Mouse (Mus musculus) lung, embryonic 16.5 days (tissue): Measurements from ENCODE around the gene Mis18a. TPM values are rescaled to one million over a fixed set of nuclear protein-coding genes. Genes with fewer than 3 reads are reported as not detected.

Source experiments
- ATAC-seq: fragments of 200-750 bp; cut with Nextera tagmentation; 2 replicates; pipeline ENCODE4 v1.8.0; 2017; ENCODE audit warnings: low read depth, mild to moderate bottlenecking, moderate library complexity
- H3K27ac ChIP-seq: fragments of 300-500 bp; sonication (generic); 2 replicates; pipeline ENCODE4 v1.5.1; 2014; ENCODE audit warnings: mild to moderate bottlenecking, control low read depth, low read length
- H3K27me3 ChIP-seq: fragments of 300-500 bp; sonication (generic); 2 replicates; pipeline ENCODE4 v1.6.1; 2014; ENCODE audit warnings: low read depth, low read length, mixed read lengths; ENCODE audit not compliant: control insufficient read depth, insufficient read depth
- H3K36me3 ChIP-seq: fragments of 300-500 bp; sonication (generic); 2 replicates; pipeline ENCODE4 v1.6.1; 2014; ENCODE audit warnings: low read length; ENCODE audit not compliant: control insufficient read depth, insufficient read depth
- H3K4me1 ChIP-seq: fragments of 300-500 bp; sonication (generic); replicated peaks from 2 replicates; pipeline ENCODE4 v1.6.1; 2014; ENCODE audit warnings: low read length, mixed read lengths; ENCODE audit not compliant: control insufficient read depth, insufficient read depth
- H3K4me2 ChIP-seq: fragments of 300-500 bp; sonication (generic); 2 replicates; pipeline ENCODE4 v1.6.1; 2014; ENCODE audit warnings: low read depth, low read length, control low read depth
- H3K4me3 ChIP-seq: fragments of 300-500 bp; sonication (generic); 2 replicates; pipeline ENCODE4 v1.5.1; 2014; ENCODE audit warnings: mild to moderate bottlenecking, low read length, control low read depth
- H3K9ac ChIP-seq: fragments of 300-500 bp; sonication (generic); 2 replicates; pipeline ENCODE4 v1.6.1; 2014; ENCODE audit warnings: low read length, control low read depth
- H3K9me3 ChIP-seq: fragments of 300-500 bp; sonication (generic); 2 replicates; pipeline ENCODE4 v1.6.1; 2016; ENCODE audit warnings: low read length; ENCODE audit not compliant: control insufficient read depth
- WGBS: fragments of 180-500 bp; shearing (Covaris S2); extraction: QIAGEN DNeasy Blood & Tissue Kit; methylation state at CpG from one replicate; pipeline ENCODE4 v1.1.7; 2014; 5-methylcytosine and 5-hydroxymethylcytosine counted together
- polyA plus RNA-seq: library from polyadenylated mRNA; unstranded; fragments of >200 nt; fragmentation: Nextera tagmentation; extraction: Ambion mirVana; gene quantifications from 2 replicates; pipeline ENCODE4 v1.2.1, GENCODE M21; 2015

The Mis18a gene
- polyA plus RNA-seq, 1 experiment from 2014 or later: 82.1 TPM

DNA sequence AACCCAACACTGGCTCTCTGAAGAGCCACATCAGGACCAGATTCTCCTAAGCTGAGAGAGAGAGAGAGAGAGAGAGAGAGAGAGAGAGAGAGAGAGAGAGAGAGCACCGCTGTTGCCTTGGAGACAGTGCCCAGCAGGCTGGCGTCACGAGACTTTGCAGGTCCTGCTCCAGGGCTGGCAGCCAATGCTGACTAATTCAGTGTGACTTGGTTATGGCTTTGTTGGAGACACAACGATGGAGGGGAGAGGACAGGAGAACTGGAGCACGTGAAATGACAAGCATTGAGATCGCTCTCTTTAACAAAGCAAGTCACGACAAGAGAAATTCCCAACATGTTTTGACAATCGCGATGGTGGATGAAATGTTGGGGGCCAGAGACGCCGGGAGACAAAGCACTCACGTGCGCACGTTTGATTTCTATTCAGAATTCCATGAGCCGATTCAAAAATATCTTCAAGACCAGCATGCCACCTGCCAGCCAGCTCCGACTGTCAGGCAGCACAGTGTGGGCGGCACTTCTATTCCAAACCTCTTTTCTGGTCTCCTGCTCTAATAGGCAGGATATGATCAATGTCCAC lies 17.4 kb downstream of the Mis18a start:
- Histone ChIP-seq H3K4me1 (peaks cover 19% of the 10 kb centered on the region), H3K27ac (peak overlapping the region; percentile 41), H3K27me3 (no peaks in the 10 kb centered on the region), H3K4me3 (0 out of 2 replicates have a peak overlapping the region, but pooled peaks have one; percentile 14), H3K36me3 (no peaks in the 10 kb centered on the region), H3K9ac (peak overlapping the region; percentile 44), H3K9me3 (no peaks in the 10 kb centered on the region), H3K4me2 (peak overlapping the region; percentile 47)
- peak; percentile 9; the same call in 1 of the 2 replicates for ATAC-seq
- WGBS: 24% methylated on average over 17 of the region's 17 CpGs

DNA sequence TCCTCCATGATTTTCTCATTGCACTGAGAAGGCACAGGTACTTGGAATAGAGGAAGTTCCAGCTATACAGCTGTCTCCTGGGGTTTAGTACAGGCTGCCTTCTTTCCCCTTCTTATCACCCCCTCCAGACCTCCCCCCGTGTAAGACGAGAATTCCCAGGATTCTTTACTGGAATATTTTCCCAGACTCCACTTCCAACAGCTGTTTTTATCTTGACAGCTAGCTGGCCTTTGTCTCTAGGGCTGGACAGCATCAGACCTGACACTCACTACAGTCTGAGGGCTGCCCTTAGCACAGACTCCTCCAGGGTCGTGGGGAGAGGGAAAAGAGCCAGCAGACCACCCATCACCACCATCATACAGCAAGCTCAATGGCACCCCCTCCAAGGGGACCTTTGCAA lies 20.9 kb downstream of the Mis18a start:
- no peak overlapping the region for H3K4me2 ChIP-seq
- whole genome bisulfite sequencing: 9% methylated on average over 3 of the region's 3 CpGs
- ATAC-seq: peak; percentile 89
- no peaks in the 10 kb centered on the region for H3K36me3 ChIP-seq
- no peak overlapping the region for H3K4me3 ChIP-seq
- peak overlapping the region; percentile 86 for H3K27ac ChIP-seq
- H3K9ac ChIP-seq: no peak overlapping the region
- H3K27me3 ChIP-seq: no peaks in the 10 kb centered on the region
- H3K9me3 ChIP-seq: no peaks in the 10 kb centered on the region
- H3K4me1 ChIP-seq: peaks cover 22% of the 10 kb centered on the region

DNA sequence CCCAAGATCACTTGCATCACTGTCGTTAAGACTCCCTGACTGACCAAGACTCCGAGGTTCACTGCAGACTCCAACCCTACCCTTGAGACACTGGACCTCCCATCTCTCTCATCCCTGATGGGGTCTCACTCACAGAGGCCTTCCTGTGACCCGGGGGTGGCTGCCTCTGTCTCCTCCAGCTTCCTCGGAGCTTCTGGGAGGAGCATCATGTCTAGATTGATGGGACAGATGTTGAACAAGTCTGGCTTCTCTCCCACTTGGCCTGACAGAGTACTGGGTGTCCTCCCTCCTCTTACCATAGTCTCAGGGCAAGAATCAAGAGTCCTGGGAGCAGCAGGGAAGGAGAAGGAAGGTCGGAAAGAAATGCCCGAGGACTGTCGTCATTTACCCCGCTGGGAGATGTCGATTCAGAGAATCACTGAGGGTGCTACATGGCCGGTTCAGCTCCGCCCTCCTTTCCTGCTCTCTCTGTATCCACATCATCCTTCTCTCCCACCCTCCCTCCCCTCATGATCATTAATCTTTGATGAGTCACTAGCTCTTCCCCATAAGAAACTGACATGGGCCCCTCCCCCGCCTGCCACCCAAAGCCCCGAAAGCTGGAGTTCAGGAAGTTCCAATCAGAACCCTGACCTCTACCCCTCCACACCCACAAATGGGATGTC lies 22.9 kb downstream of the Mis18a start:
- Histone ChIP-seq H3K9ac (no peak overlapping the region), H3K9me3 (no peaks in the 10 kb centered on the region), H3K27me3 (no peaks in the 10 kb centered on the region), H3K36me3 (no peaks in the 10 kb centered on the region), H3K27ac (peak overlapping the region; percentile 74), H3K4me2 (no peak overlapping the region), H3K4me1 (peaks cover 13% of the 10 kb centered on the region), H3K4me3 (no peak overlapping the region)
- ATAC-seq: peak; percentile 46
- 31% methylated on average over 13 of the region's 13 CpGs for WGBS

DNA sequence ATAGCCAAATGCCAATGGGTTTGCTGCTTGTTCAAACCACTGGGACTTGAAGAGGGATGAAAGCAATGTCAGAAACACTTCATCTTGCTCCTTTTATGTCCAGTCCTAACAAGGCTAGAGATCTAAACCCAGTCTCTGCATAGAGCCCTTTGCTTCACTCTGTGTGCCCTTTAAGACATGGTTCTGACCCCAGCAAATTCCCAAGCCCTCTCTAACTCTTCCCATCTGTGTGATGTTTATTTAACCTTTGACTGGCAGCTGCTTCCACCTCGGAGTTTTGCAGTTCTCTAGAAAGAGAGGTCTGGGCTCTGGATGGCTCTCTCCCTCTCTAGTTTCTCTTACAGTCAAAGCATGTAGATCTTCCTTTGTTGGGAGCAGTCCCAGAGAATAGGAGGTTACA lies 23.6 kb downstream of the Mis18a start:
- Histone ChIP-seq H3K4me3 (no peak overlapping the region), H3K4me1 (peaks cover 10% of the 10 kb centered on the region), H3K9ac (no peak overlapping the region), H3K9me3 (no peaks in the 10 kb centered on the region), H3K4me2 (no peak overlapping the region), H3K27me3 (no peaks in the 10 kb centered on the region), H3K27ac (peak overlapping the region; percentile 74), H3K36me3 (no peaks in the 10 kb centered on the region)
- ATAC-seq: peak; percentile 26; the same call in 1 of the 2 replicates
- 0% methylated on average over 1 of the region's 1 CpGs for WGBS

DNA sequence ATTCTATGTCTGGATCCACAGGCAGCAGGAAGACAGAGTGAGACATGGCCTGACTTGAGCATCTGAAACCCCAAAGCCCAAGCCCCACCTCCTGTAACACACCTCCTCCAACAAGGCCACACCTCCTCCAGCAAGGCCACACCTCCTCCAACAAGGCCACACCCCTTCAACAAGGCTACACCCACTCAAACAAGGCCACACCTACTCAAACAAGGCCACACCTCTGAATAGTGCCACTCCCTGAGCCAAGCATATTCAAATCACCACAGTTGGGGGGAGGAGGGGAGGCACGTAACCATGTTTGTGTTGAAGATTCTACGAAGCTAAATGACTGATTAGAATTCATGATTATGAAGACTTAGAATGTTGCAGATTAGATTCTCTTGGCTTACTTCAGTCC lies 25.7 kb downstream of the Mis18a start:
- no peak for ATAC-seq
- Histone ChIP-seq H3K4me3 (no peak overlapping the region), H3K4me2 (no peak overlapping the region), H3K9ac (no peak overlapping the region), H3K27ac (no peak overlapping the region), H3K36me3 (no peaks in the 10 kb centered on the region), H3K27me3 (no peaks in the 10 kb centered on the region), H3K4me1 (peaks cover 17% of the 10 kb centered on the region), H3K9me3 (no peaks in the 10 kb centered on the region)
- 96% methylated on average over 2 of the region's 2 CpGs for WGBS

DNA sequence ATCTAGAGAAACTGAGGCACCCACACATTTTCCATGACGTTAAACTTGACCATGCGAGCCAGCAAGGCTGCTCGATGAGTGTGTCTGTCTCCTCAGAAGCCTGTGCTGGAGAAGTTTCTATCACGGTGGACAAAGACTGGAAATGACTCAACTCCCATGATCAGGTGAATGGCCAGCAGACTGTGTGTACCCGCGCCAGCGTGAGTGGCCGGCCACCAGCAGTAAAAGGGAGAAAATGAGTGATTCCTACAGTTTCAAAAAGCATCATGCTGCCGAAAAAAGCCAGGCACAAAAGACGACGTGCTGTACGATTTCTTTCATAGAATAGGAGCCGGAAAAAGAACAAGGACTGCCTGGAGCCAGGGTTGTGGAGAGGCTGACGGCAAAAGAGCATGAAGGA lies 27.8 kb downstream of the Mis18a start:
- H3K27ac ChIP-seq: no peak overlapping the region
- no peak overlapping the region for H3K4me3 ChIP-seq
- H3K9ac ChIP-seq: no peak overlapping the region
- H3K9me3 ChIP-seq: no peaks in the 10 kb centered on the region
- 77% methylated on average over 14 of the region's 14 CpGs for WGBS
- H3K36me3 ChIP-seq: no peaks in the 10 kb centered on the region
- H3K4me1 ChIP-seq: peaks cover 27% of the 10 kb centered on the region
- ATAC-seq: no peak
- H3K4me2 ChIP-seq: no peak overlapping the region
- no peaks in the 10 kb centered on the region for H3K27me3 ChIP-seq

DNA sequence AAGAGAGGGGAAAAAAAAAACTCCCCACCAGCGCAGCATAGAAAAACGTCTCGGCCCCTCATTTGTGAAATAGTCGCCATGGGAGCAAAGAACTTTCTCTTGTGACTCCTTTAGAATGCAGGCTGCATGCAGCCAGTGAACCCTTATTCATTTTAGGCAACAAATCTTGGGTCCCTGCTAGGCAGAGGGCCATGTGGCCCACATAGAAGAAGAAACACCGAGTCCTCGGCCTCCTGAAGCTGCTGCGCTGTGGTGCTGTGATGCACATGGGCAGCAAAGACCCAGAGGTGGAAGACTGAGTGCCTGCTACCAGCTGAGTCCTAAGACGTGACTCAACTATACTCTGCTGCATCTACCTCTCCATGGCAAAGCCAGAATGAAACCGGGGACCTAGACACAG lies 30.9 kb downstream of the Mis18a start:
- H3K4me1 ChIP-seq: peaks cover 24% of the 10 kb centered on the region
- H3K27ac ChIP-seq: peak overlapping the region; percentile 87; the same call in 1 of the 2 replicates
- H3K9me3 ChIP-seq: no peaks in the 10 kb centered on the region
- H3K9ac ChIP-seq: no peak overlapping the region
- no peak overlapping the region for H3K4me3 ChIP-seq
- WGBS: 76% methylated on average over 9 of the region's 9 CpGs
- ATAC-seq: no peak
- no peaks in the 10 kb centered on the region for H3K27me3 ChIP-seq
- H3K36me3 ChIP-seq: no peaks in the 10 kb centered on the region
- H3K4me2 ChIP-seq: no peak overlapping the region

DNA sequence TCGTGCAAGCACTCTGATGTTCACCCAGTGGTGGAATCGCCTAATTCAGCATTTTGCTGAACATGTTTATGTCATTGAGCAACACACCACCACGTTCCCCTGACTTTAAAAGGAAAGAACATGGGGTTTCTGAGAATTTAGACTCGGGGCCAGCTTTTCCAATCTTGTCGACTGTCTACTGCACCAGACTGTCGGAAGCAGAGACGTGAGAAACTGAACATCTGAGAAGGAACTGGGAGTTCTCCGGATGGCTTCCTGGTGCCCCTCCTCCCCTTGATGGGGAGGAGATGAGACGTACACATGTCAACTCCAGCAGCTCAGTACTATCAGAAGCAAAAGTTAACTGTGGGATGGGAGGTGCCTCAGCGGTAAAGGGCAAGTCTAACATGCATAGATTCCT lies 32.1 kb downstream of the Mis18a start:
- Histone ChIP-seq H3K9ac (no peak overlapping the region), H3K4me1 (peaks cover 24% of the 10 kb centered on the region), H3K27ac (peak overlapping the region; percentile 87), H3K9me3 (no peaks in the 10 kb centered on the region), H3K36me3 (no peaks in the 10 kb centered on the region), H3K4me3 (no peak overlapping the region), H3K27me3 (no peaks in the 10 kb centered on the region), H3K4me2 (no peak overlapping the region)
- peak; percentile 89 for ATAC-seq
- 39% methylated on average over 10 of the region's 10 CpGs for WGBS

DNA sequence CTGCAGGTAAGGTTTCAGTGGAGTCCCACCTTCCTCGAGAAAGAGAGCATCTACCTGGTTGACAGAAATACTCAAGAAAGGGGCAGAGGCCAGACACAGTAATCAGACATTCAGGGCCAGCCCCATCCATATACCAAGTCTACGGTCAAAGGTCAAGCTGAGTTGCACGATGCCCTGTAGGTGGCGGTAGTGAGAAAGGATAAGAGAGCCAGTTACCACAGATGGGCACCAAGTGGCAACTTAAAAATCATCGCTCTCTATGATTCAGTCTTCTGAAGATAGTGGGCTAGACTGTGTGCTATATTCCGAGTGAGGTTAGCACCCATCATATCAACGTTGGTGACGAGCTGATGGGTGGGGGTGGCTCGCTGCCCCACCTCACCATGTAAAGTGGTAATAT lies 32.5 kb downstream of the Mis18a start:
- H3K27ac ChIP-seq: peak overlapping the region; percentile 87
- WGBS: 63% methylated on average over 9 of the region's 9 CpGs
- no peak for ATAC-seq
- H3K9me3 ChIP-seq: no peaks in the 10 kb centered on the region
- H3K9ac ChIP-seq: no peak overlapping the region
- no peaks in the 10 kb centered on the region for H3K27me3 ChIP-seq
- H3K36me3 ChIP-seq: no peaks in the 10 kb centered on the region
- H3K4me2 ChIP-seq: no peak overlapping the region
- no peak overlapping the region for H3K4me3 ChIP-seq
- H3K4me1 ChIP-seq: peaks cover 24% of the 10 kb centered on the region
